Comparison of ENCODE assay signal across 8 mouse cellular contexts in genomic region chr8:110749500-110750170, GRCm38 (mm10). TPM values are rescaled to one million over a fixed set of nuclear protein-coding genes. Genes with fewer than 3 reads are reported as not detected.
A peak's percentile ranks its signal among the peaks of the same experiment; 100 is the strongest.
DNase-seq lines count a peak whose midpoint lies in the region; ATAC-seq and TF ChIP-seq lines count a peak whose summit lies in the region.

No protein-coding gene starts in this region.

- peak in 1 of 2 experiments; percentile 29 for DNase-seq in cerebellum, adult 2 months
- no peak for DNase-seq in cerebellum, adult 11-12 months
- DNase-seq in thymus, adult 2 months: peak; percentile 54
- no peak for DNase-seq in thymus, adult 18-20 months
- DNase-seq in ovary, postnatal 36 days (ENCODE audit: low spot score): no peak

- H3K27ac ChIP-seq in cerebellum, adult 2 months (ENCODE audit: insufficient read depth, low read length): no peak overlapping the region
- H3K27ac ChIP-seq in thymus, adult 2 months (ENCODE audit: control insufficient read depth, insufficient read depth, low read length): no peak overlapping the region
- H3K27ac ChIP-seq in intestine, postnatal 0 days (ENCODE audit: low read depth, low read length): no peak overlapping the region
- no peak overlapping the region for H3K27ac ChIP-seq in midbrain, embryonic 16.5 days (ENCODE audit: low read length)

- no peak for TF ChIP-seq POLR2A in cerebellum, adult 2 months (IDR thresholded peaks at IDR 0.05; ENCODE audit: borderline replicate concordance, insufficient read depth, low read length)
- TF ChIP-seq POLR2A in thymus, adult 2 months (IDR thresholded peaks at IDR 0.05; ENCODE audit: control insufficient read depth, extremely low read depth, insufficient read depth, low read length, poor library complexity): no peak

- ATAC-seq in erythroblast, adult 5-6 weeks (replicated peaks; ENCODE audit: low FRiP score, poor library complexity, severe bottlenecking): peak; percentile 68
- no peak for ATAC-seq in intestine, postnatal 0 days
- ATAC-seq in midbrain, embryonic 16.5 days: peak; percentile 67

- H3K36me3 ChIP-seq in thymus, adult 2 months (ENCODE audit: control insufficient read depth, insufficient read depth, low read length): no peaks in the 10 kb centered on the region
- H3K36me3 ChIP-seq in intestine, postnatal 0 days (ENCODE audit: control insufficient read depth, insufficient read depth): no peaks in the 10 kb centered on the region
- H3K36me3 ChIP-seq in midbrain, embryonic 16.5 days (ENCODE audit: control insufficient read depth, insufficient read depth, low read length): no peaks in the 10 kb centered on the region

- no peaks in the 10 kb centered on the region for H3K4me1 ChIP-seq in cerebellum, adult 2 months (ENCODE audit: control insufficient read depth, insufficient read depth, low read length)
- no peaks in the 10 kb centered on the region for H3K4me1 ChIP-seq in thymus, adult 2 months (replicated peaks; ENCODE audit: control insufficient read depth, insufficient read depth, low read length)
- no peaks in the 10 kb centered on the region for H3K4me1 ChIP-seq in intestine, postnatal 0 days (replicated peaks; ENCODE audit: control insufficient read depth, insufficient read depth, low read length)
- peaks cover 4% of the 10 kb centered on the region; the same call in 1 of the 2 replicates for H3K4me1 ChIP-seq in midbrain, embryonic 16.5 days (ENCODE audit: control insufficient read depth, insufficient read depth, low read length)

- no peak overlapping the region for H3K9ac ChIP-seq in intestine, postnatal 0 days (ENCODE audit: low read depth, low read length)
- no peak overlapping the region; the same call in 1 of the 2 replicates for H3K9ac ChIP-seq in midbrain, embryonic 16.5 days (ENCODE audit: low read depth, low read length)

- no peak overlapping the region for H3K4me3 ChIP-seq in cerebellum, adult 2 months (replicated peaks; ENCODE audit: insufficient read depth, low read depth, low read length)
- H3K4me3 ChIP-seq in thymus, adult 2 months (ENCODE audit: control insufficient read depth, insufficient read depth, low read length): no peak overlapping the region
- H3K4me3 ChIP-seq in intestine, postnatal 0 days (ENCODE audit: low read depth, low read length): no peak overlapping the region
- H3K4me3 ChIP-seq in midbrain, embryonic 16.5 days (ENCODE audit: low read depth, low read length): no peak overlapping the region

- TF ChIP-seq CTCF in cerebellum, adult 2 months (IDR thresholded peaks at IDR 0.05; ENCODE audit: borderline replicate concordance, insufficient read depth, low read depth, low read length): peak; percentile 46; the same call in 1 of the 2 replicates
- TF ChIP-seq CTCF in thymus, adult 2 months (IDR thresholded peaks at IDR 0.05; ENCODE audit: borderline replicate concordance, control insufficient read depth, extremely low read depth, insufficient read depth, low read length, poor library complexity): no peak
- peak; percentile 93 for TF ChIP-seq CTCF in intestine, postnatal 0 days (IDR thresholded peaks at IDR 0.05; ENCODE audit: low read depth)

- WGBS in cerebellum, adult 2 months: 59% methylated on average over 10 of the region's 10 CpGs
- 61% methylated on average over 10 of the region's 10 CpGs for WGBS in thymus, adult 2 months
- 57% methylated on average over 10 of the region's 10 CpGs for WGBS in intestine, postnatal 0 days
- 60% methylated on average over 10 of the region's 10 CpGs for WGBS in midbrain, embryonic 16.5 days

- H3K4me2 ChIP-seq in intestine, postnatal 0 days (replicated peaks; ENCODE audit: low read depth): no peak overlapping the region
- H3K4me2 ChIP-seq in midbrain, embryonic 16.5 days (ENCODE audit: low read length): no peak overlapping the region

- H3K27me3 ChIP-seq in cerebellum, adult 2 months (ENCODE audit: control insufficient read depth, insufficient read depth, low read length): no peaks in the 10 kb centered on the region
- no peaks in the 10 kb centered on the region for H3K27me3 ChIP-seq in thymus, adult 2 months (ENCODE audit: control insufficient read depth, insufficient read depth, low read length)
- no peaks in the 10 kb centered on the region for H3K27me3 ChIP-seq in intestine, postnatal 0 days (replicated peaks; ENCODE audit: control insufficient read depth, insufficient read depth, low read length)
- H3K27me3 ChIP-seq in midbrain, embryonic 16.5 days (ENCODE audit: control insufficient read depth, insufficient read depth, low read depth, low read length): no peaks in the 10 kb centered on the region

- no peaks in the 10 kb centered on the region for H3K9me3 ChIP-seq in intestine, postnatal 0 days (ENCODE audit: control insufficient read depth)
- no peaks in the 10 kb centered on the region for H3K9me3 ChIP-seq in midbrain, embryonic 16.5 days (replicated peaks; ENCODE audit: control insufficient read depth, low read length, poor library complexity, severe bottlenecking)

RNA-seq across cellular contexts. Expression of gene Mtss1l, which starts 28.4 kb away (rescaled TPM):
- 257 and 288 TPM in 2 replicates for polyA plus RNA-seq in cerebellum, adult 2 months (2012; rRNA removed)
- polyA plus RNA-seq in thymus, adult 2 months (2012; rRNA removed): 38.7 and 43.6 TPM in 2 replicates
- total RNA-seq in erythroblast, adult 5-6 weeks (2015; ENCODE audit: low replicate concordance): not detected in 2 replicates
- 0.26 TPM in 1 of 2 replicates, not detected in the other for total RNA-seq in erythroblast, adult 5-6 weeks (2017; ENCODE audit: low replicate concordance)
- 4.2 and 4.4 TPM in 2 replicates for polyA plus RNA-seq in intestine, postnatal 0 days (2015; fragmentation: Nextera tagmentation; extraction: Ambion mirVana)
- polyA plus RNA-seq in midbrain, embryonic 16.5 days (2015; fragmentation: Nextera tagmentation; extraction: Ambion mirVana): 24.5 and 24.9 TPM in 2 replicates

RNA-seq across cellular contexts. Expression of gene Il34, which starts 56.1 kb away (rescaled TPM):
- polyA plus RNA-seq in cerebellum, adult 2 months (2012; rRNA removed): 15.8 and 21.1 TPM in 2 replicates
- 23.2 and 29.3 TPM in 2 replicates for polyA plus RNA-seq in thymus, adult 2 months (2012; rRNA removed)
- total RNA-seq in erythroblast, adult 5-6 weeks (2015; ENCODE audit: low replicate concordance): not detected in 2 replicates
- total RNA-seq in erythroblast, adult 5-6 weeks (2017; ENCODE audit: low replicate concordance): 0.43 TPM in 1 of 2 replicates, not detected in the other
- 2.7 and 3.0 TPM in 2 replicates for polyA plus RNA-seq in intestine, postnatal 0 days (2015; fragmentation: Nextera tagmentation; extraction: Ambion mirVana)
- 6.9 and 7.7 TPM in 2 replicates for polyA plus RNA-seq in midbrain, embryonic 16.5 days (2015; fragmentation: Nextera tagmentation; extraction: Ambion mirVana)
